Mouse (Mus musculus) limb, embryonic 14.5 days (tissue): Measurements from ENCODE around the gene Paqr8. TPM values are rescaled to one million over a fixed set of nuclear protein-coding genes. Genes with fewer than 3 reads are reported as not detected.

Source experiments
- ATAC-seq: fragments of 200-750 bp; cut with Nextera tagmentation; 2 replicates; pipeline ENCODE4 v1.8.0; 2017; ENCODE audit warnings: low read depth, moderate number of reproducible peaks, moderate TSS enrichment; ENCODE audit not compliant: low FRiP score
- DNase-seq: peaks from one replicate; pipeline ENCODE4 v3.0.0-alpha.2; 2015; ENCODE audit warnings: low spot score
- H3K27ac ChIP-seq: fragments of 300-500 bp; sonication (generic); replicated peaks from 2 replicates; pipeline ENCODE4 v1.5.1; 2014; ENCODE audit warnings: low read depth, mild to moderate bottlenecking, low read length, moderate library complexity, mixed read lengths
- H3K27me3 ChIP-seq: fragments of 300-500 bp; sonication (generic); 2 replicates; pipeline ENCODE4 v1.6.1; 2014; ENCODE audit warnings: low read length, mixed read lengths; ENCODE audit not compliant: control insufficient read depth, insufficient read depth
- H3K36me3 ChIP-seq: fragments of 300-500 bp; sonication (generic); 2 replicates; pipeline ENCODE4 v1.6.1; 2014; ENCODE audit warnings: mild to moderate bottlenecking, low read length, moderate library complexity, mixed read lengths; ENCODE audit not compliant: control insufficient read depth, insufficient read depth
- H3K4me1 ChIP-seq: fragments of 300-500 bp; sonication (generic); 2 replicates; pipeline ENCODE4 v1.6.1; 2014; ENCODE audit warnings: antibody characterized with exemption, low read length, mixed read lengths; ENCODE audit not compliant: control insufficient read depth, insufficient read depth
- H3K4me2 ChIP-seq: fragments of 300-500 bp; sonication (generic); replicated peaks from 2 replicates; pipeline ENCODE4 v1.6.1; 2014; ENCODE audit warnings: low read depth, mild to moderate bottlenecking, low read length, moderate library complexity; ENCODE audit not compliant: severe bottlenecking
- H3K4me3 ChIP-seq: fragments of 300-500 bp; sonication (generic); replicated peaks from 2 replicates; pipeline ENCODE4 v1.5.1; 2014; ENCODE audit warnings: low read length
- H3K9ac ChIP-seq: fragments of 300-500 bp; sonication (generic); 2 replicates; pipeline ENCODE4 v1.6.1; 2014; ENCODE audit warnings: mild to moderate bottlenecking, low read depth, low read length, moderate library complexity; ENCODE audit not compliant: severe bottlenecking
- H3K9me3 ChIP-seq: fragments of 300-500 bp; sonication (generic); 2 replicates; pipeline ENCODE4 v1.6.1; 2016; ENCODE audit warnings: low read length; ENCODE audit not compliant: control insufficient read depth
- POLR2A ChIP-seq: fragments of 200-500 bp; IDR thresholded peaks from 2 replicates; pipeline ENCODE4 v1.8.0; 2012; ENCODE audit warnings: inconsistent platforms, mild to moderate bottlenecking, moderate library complexity, borderline replicate concordance; ENCODE audit not compliant: insufficient read depth, insufficient read length; ENCODE audit errors: extremely low read depth
- WGBS: fragments of 180-500 bp; shearing (Covaris S2); extraction: QIAGEN DNeasy Blood & Tissue Kit; methylation state at CpG from one replicate; pipeline ENCODE4 v1.1.7; 2014; 5-methylcytosine and 5-hydroxymethylcytosine counted together
- polyA plus RNA-seq, 2 experiments: library from polyadenylated mRNA; depleted of rRNA in 1 of 2; stranded (reverse) in 1 of 2; unstranded in 1 of 2; fragments of >200 nt; fragmentation: Nextera tagmentation in 1 of 2; extraction: Ambion mirVana in 1 of 2; gene quantifications; 2 replicates each; pipeline versions ENCODE4 v1.2.1 to v1.2.3; 2012 to 2014

Gene Paqr8
- polyA plus RNA-seq, 2 experiments: 5.7 to 7.9 TPM

DNA sequence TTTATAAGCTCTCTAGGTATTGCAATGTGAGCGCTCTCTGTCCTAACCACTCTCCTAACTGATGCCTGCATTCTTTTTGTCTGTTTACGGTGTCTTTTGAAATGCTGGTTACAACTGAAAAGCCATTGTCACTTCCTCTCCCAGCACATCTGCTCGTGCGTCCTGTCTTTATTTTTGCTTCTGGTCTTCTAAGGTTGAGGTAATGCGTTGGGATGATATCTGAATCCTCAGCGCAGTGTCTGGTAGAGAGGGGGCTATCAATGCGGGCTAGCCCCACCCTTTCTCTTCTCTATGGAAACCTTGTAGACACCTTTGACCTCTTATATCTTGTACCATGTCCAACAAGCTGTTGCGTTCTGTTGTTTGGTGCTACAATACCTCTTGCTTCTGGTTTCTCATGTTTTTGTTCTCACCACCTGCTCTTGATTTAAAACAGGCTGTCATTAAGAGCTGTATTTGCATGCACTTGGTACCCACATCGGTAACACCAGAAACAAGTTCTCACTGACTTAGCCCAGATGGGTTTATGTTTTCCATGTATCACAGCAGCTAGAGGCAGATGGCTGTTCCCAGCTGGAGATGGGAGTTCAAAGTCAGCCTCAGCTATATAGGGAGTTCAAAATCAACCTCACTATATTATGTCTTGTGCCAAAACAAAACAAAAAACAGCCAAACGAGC, 96.1 kb downstream of the Paqr8 start:
- H3K9ac ChIP-seq: no peak overlapping the region
- DNase-seq (no peak), ATAC-seq (no peak)
- TF ChIP-seq POLR2A: no peak
- no peak overlapping the region for H3K4me2 ChIP-seq
- no peak overlapping the region for H3K4me3 ChIP-seq
- no peaks in the 10 kb centered on the region for H3K9me3 ChIP-seq
- H3K4me1 ChIP-seq: no peaks in the 10 kb centered on the region
- no peaks in the 10 kb centered on the region for H3K27me3 ChIP-seq
- H3K36me3 ChIP-seq: no peaks in the 10 kb centered on the region
- WGBS: 65% methylated on average over 10 of the region's 10 CpGs
- H3K27ac ChIP-seq: no peak overlapping the region

Other genes with a start within 250 kb of the Paqr8 start
- not detected in 2 replicates for gene Il17a, start 159.7 kb upstream of the Paqr8 start, polyA plus RNA-seq (2012; rRNA removed)
- gene Il17a, start 159.7 kb upstream of the Paqr8 start, polyA plus RNA-seq (2014; fragmentation: Nextera tagmentation; extraction: Ambion mirVana): not detected in 2 replicates
- 0.45 and 0.72 TPM in 2 replicates for gene Il17f, start 100.0 kb upstream of the Paqr8 start, polyA plus RNA-seq (2012; rRNA removed)
- not detected in 2 replicates for gene Il17f, start 100.0 kb upstream of the Paqr8 start, polyA plus RNA-seq (2014; fragmentation: Nextera tagmentation; extraction: Ambion mirVana)
- 91.1 and 92.3 TPM in 2 replicates for gene Mcm3, start 70.3 kb upstream of the Paqr8 start, polyA plus RNA-seq (2012; rRNA removed)
- 125 TPM in 2 replicates for gene Mcm3, start 70.3 kb upstream of the Paqr8 start, polyA plus RNA-seq (2014; fragmentation: Nextera tagmentation; extraction: Ambion mirVana)
- 3.1 and 5.2 TPM in 2 replicates for gene Efhc1, start 61.0 kb downstream of the Paqr8 start, polyA plus RNA-seq (2012; rRNA removed)
- gene Efhc1, start 61.0 kb downstream of the Paqr8 start, polyA plus RNA-seq (2014; fragmentation: Nextera tagmentation; extraction: Ambion mirVana): 2.7 and 3.7 TPM in 2 replicates
- gene Tram2, start 188.6 kb downstream of the Paqr8 start, polyA plus RNA-seq (2012; rRNA removed): 20.3 and 25.0 TPM in 2 replicates
- gene Tram2, start 188.6 kb downstream of the Paqr8 start, polyA plus RNA-seq (2014; fragmentation: Nextera tagmentation; extraction: Ambion mirVana): 15.5 and 17.8 TPM in 2 replicates